Mouse (Mus musculus): ENCODE data around the gene Pfkfb1. TPM values are rescaled to one million over a fixed set of nuclear protein-coding genes. Genes with fewer than 3 reads are reported as not detected.

Gene Pfkfb1
- 5.4 and 5.5 TPM in 2 replicates for polyA plus RNA-seq (2015; fragmentation: Nextera tagmentation; extraction: Ambion mirVana)

GRCm38 (mm10) chrX:150588023-150588764 is at the start of gene Pfkfb1:
Gene Pfkfb1 (plus strand): TSS chrX:150588229.
- H3K9me3 ChIP-seq: no peaks in the 10 kb centered on the region
- no peaks in the 10 kb centered on the region for H3K4me1 ChIP-seq
- 25% methylated on average over 35 of the region's 35 CpGs for WGBS
- peak within 1 kb of the TSS; percentile 56 for H3K4me3 ChIP-seq
- peaks cover 17% of the 10 kb centered on the region for H3K36me3 ChIP-seq
- H3K9ac ChIP-seq: peak within 1 kb of the TSS; percentile 80
- peaks cover 25% of the 10 kb centered on the region for H3K27me3 ChIP-seq
- peak within 1 kb of the TSS; percentile 78 for H3K27ac ChIP-seq
- peak; percentile 88 for ATAC-seq (ENCODE audit: insufficient number of reproducible peaks, insufficient read depth, low FRiP score, low TSS enrichment, low read depth)
- H3K4me2 ChIP-seq: peak within 1 kb of the TSS; percentile 64

GRCm38 (mm10) chrX:150540111-150540510 is 47.9 kb upstream of the Pfkfb1 start:
- 90% methylated on average over 2 of the region's 2 CpGs for WGBS
- H3K4me3 ChIP-seq: no peak overlapping the region
- H3K9ac ChIP-seq: no peak overlapping the region
- H3K9me3 ChIP-seq: no peaks in the 10 kb centered on the region
- peaks cover 4% of the 10 kb centered on the region; the same call in 1 of the 2 replicates for H3K27me3 ChIP-seq
- no peak overlapping the region for H3K4me2 ChIP-seq
- ATAC-seq (ENCODE audit: insufficient number of reproducible peaks, insufficient read depth, low FRiP score, low TSS enrichment, low read depth): no peak
- H3K36me3 ChIP-seq: 0 out of 2 replicates have a peak, but pooled peaks cover 3% of the 10 kb centered on the region
- H3K4me1 ChIP-seq: no peaks in the 10 kb centered on the region
- no peak overlapping the region for H3K27ac ChIP-seq

GRCm38 (mm10) chrX:150541684-150542083 is 46.3 kb upstream of the Pfkfb1 start:
- Histone ChIP-seq H3K9me3 (no peaks in the 10 kb centered on the region), H3K4me1 (no peaks in the 10 kb centered on the region), H3K4me3 (no peak overlapping the region), H3K27me3 (peaks cover 4% of the 10 kb centered on the region; the same call in 1 of the 2 replicates), H3K4me2 (no peak overlapping the region), H3K27ac (no peak overlapping the region), H3K9ac (no peak overlapping the region), H3K36me3 (0 out of 2 replicates have a peak, but pooled peaks cover 3% of the 10 kb centered on the region)
- no peak for ATAC-seq (ENCODE audit: insufficient number of reproducible peaks, insufficient read depth, low FRiP score, low TSS enrichment, low read depth)

- Histone ChIP-seq H3K4me1 (no peaks in the 10 kb centered on the region), H3K4me3 (no peak within 1 kb of the TSS), H3K27ac (no peak within 1 kb of the TSS), H3K4me2 (no peak within 1 kb of the TSS), H3K36me3 (0 out of 2 replicates have a peak, but pooled peaks cover 1% of the 10 kb centered on the region), H3K27me3 (peaks cover 4% of the 10 kb centered on the region), H3K9ac (no peak within 1 kb of the TSS), H3K9me3 (no peaks in the 10 kb centered on the region)
- no peak for ATAC-seq (ENCODE audit: insufficient number of reproducible peaks, insufficient read depth, low FRiP score, low TSS enrichment, low read depth)
- 53% methylated on average over 5 of the region's 5 CpGs for WGBS
Observed at GRCm38 (mm10) chrX:150547239-150547638, 40.8 kb upstream of the Pfkfb1 start, which contains the start of gene Alas2. Gene Alas2 (plus strand): TSS chrX:150547375.

GRCm38 (mm10) chrX:150549639-150550038 is 38.4 kb upstream of the Pfkfb1 start:
- Histone ChIP-seq H3K36me3 (0 out of 2 replicates have a peak, but pooled peaks cover 3% of the 10 kb centered on the region), H3K4me3 (no peak overlapping the region), H3K9me3 (no peaks in the 10 kb centered on the region), H3K27ac (no peak overlapping the region), H3K4me2 (no peak overlapping the region), H3K27me3 (peaks cover 3% of the 10 kb centered on the region), H3K9ac (no peak overlapping the region), H3K4me1 (no peaks in the 10 kb centered on the region)
- WGBS: 94% methylated on average over 3 of the region's 3 CpGs
- no peak for ATAC-seq (ENCODE audit: insufficient number of reproducible peaks, insufficient read depth, low FRiP score, low TSS enrichment, low read depth)

- Histone ChIP-seq H3K9ac (no peak overlapping the region), H3K9me3 (no peaks in the 10 kb centered on the region), H3K4me1 (no peaks in the 10 kb centered on the region), H3K4me2 (no peak overlapping the region), H3K36me3 (0 out of 2 replicates have a peak, but pooled peaks cover 3% of the 10 kb centered on the region), H3K27me3 (peaks cover 3% of the 10 kb centered on the region), H3K27ac (no peak overlapping the region), H3K4me3 (no peak overlapping the region)
- ATAC-seq (ENCODE audit: insufficient number of reproducible peaks, insufficient read depth, low FRiP score, low TSS enrichment, low read depth): no peak
- WGBS: 90% methylated on average over 2 of the region's 2 CpGs
Observed at GRCm38 (mm10) chrX:150551986-150552385, 36.0 kb upstream of the Pfkfb1 start.

GRCm38 (mm10) chrX:150554032-150554431 is 34.0 kb upstream of the Pfkfb1 start:
- 77% methylated on average over 3 of the region's 3 CpGs for WGBS
- no peak for ATAC-seq (ENCODE audit: insufficient number of reproducible peaks, insufficient read depth, low FRiP score, low TSS enrichment, low read depth)
- Histone ChIP-seq H3K36me3 (0 out of 2 replicates have a peak, but pooled peaks cover 3% of the 10 kb centered on the region), H3K4me2 (no peak overlapping the region), H3K27ac (no peak overlapping the region), H3K4me1 (no peaks in the 10 kb centered on the region), H3K27me3 (peaks cover 14% of the 10 kb centered on the region), H3K4me3 (no peak overlapping the region), H3K9me3 (no peaks in the 10 kb centered on the region), H3K9ac (no peak overlapping the region)

GRCm38 (mm10) chrX:150564644-150565357 is 23.2 kb upstream of the Pfkfb1 start:
- H3K27ac ChIP-seq: no peak overlapping the region
- no peaks in the 10 kb centered on the region for H3K4me1 ChIP-seq
- 84% methylated on average over 12 of the region's 12 CpGs for WGBS
- no peak overlapping the region for H3K4me2 ChIP-seq
- H3K9me3 ChIP-seq: no peaks in the 10 kb centered on the region
- peaks cover 27% of the 10 kb centered on the region for H3K27me3 ChIP-seq
- 0 out of 2 replicates have a peak, but pooled peaks cover 2% of the 10 kb centered on the region for H3K36me3 ChIP-seq
- H3K4me3 ChIP-seq: no peak overlapping the region
- H3K9ac ChIP-seq: no peak overlapping the region
- no peak for ATAC-seq (ENCODE audit: insufficient number of reproducible peaks, insufficient read depth, low FRiP score, low TSS enrichment, low read depth)

- Histone ChIP-seq H3K36me3 (peaks cover 31% of the 10 kb centered on the region), H3K27ac (no peak overlapping the region), H3K9ac (no peak overlapping the region), H3K4me1 (no peaks in the 10 kb centered on the region), H3K27me3 (peaks cover 3% of the 10 kb centered on the region; the same call in 1 of the 2 replicates), H3K4me3 (no peak overlapping the region), H3K4me2 (no peak overlapping the region), H3K9me3 (no peaks in the 10 kb centered on the region)
- no peak for ATAC-seq (ENCODE audit: insufficient number of reproducible peaks, insufficient read depth, low FRiP score, low TSS enrichment, low read depth)
Observed at GRCm38 (mm10) chrX:150581921-150582320, 6.1 kb upstream of the Pfkfb1 start.

GRCm38 (mm10) chrX:150585116-150585515 is 2.9 kb upstream of the Pfkfb1 start:
- Histone ChIP-seq H3K36me3 (peaks cover 31% of the 10 kb centered on the region), H3K27ac (no peak overlapping the region), H3K4me2 (no peak overlapping the region), H3K9me3 (no peaks in the 10 kb centered on the region), H3K4me3 (no peak overlapping the region), H3K4me1 (no peaks in the 10 kb centered on the region), H3K9ac (no peak overlapping the region), H3K27me3 (peaks cover 17% of the 10 kb centered on the region; the same call in 1 of the 2 replicates)
- no peak for ATAC-seq (ENCODE audit: insufficient number of reproducible peaks, insufficient read depth, low FRiP score, low TSS enrichment, low read depth)
- 95% methylated on average over 8 of the region's 8 CpGs for WGBS

GRCm38 (mm10) chrX:150589696-150590095 is 1.7 kb downstream of the Pfkfb1 start, which contains the start of gene Apex2:
Gene Apex2 (minus strand): TSS chrX:150589868.
- ATAC-seq (ENCODE audit: insufficient number of reproducible peaks, insufficient read depth, low FRiP score, low TSS enrichment, low read depth): no peak
- WGBS: 74% methylated on average over 5 of the region's 5 CpGs
- H3K4me3 ChIP-seq: peak within 1 kb of the TSS; percentile 56
- H3K27ac ChIP-seq: no peak within 1 kb of the TSS
- peaks cover 28% of the 10 kb centered on the region for H3K27me3 ChIP-seq
- H3K36me3 ChIP-seq: peaks cover 12% of the 10 kb centered on the region
- no peak within 1 kb of the TSS for H3K9ac ChIP-seq
- no peaks in the 10 kb centered on the region for H3K4me1 ChIP-seq
- H3K9me3 ChIP-seq: no peaks in the 10 kb centered on the region
- H3K4me2 ChIP-seq: peak within 1 kb of the TSS; percentile 64
